Mouse (Mus musculus): Measurements from ENCODE around the gene Ovca2.
"Not testable (repeated sequence)": the region's sequence is repeated elsewhere in the genome, so short reads cannot be mapped to it uniquely, and the experiment has no call there.

Gene Ovca2

DNA sequence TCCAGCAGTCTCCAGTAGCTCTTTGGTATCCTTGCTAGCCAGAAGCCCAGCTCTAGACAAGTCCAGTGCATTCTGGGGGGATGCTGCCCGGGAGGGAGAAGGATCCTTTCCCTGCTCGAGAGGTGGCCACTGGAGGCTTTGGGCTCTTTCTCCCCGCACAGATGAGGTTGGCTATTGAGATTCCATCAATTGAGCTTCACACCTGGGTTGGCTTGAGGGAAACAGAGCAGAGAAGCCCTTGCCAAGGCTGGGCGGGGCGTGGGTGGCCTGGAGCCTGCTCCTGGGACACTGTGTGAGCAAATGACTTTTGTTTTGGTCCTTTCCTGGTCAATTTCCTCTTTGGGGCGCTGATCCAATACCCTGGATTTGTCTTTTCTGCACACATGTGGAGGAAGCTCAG, 17.5 kb upstream of the Ovca2 start:
- DNase-seq (ENCODE audit: inconsistent age in 2 of 2, low spot score in 1 of 2) = no peak

DNA sequence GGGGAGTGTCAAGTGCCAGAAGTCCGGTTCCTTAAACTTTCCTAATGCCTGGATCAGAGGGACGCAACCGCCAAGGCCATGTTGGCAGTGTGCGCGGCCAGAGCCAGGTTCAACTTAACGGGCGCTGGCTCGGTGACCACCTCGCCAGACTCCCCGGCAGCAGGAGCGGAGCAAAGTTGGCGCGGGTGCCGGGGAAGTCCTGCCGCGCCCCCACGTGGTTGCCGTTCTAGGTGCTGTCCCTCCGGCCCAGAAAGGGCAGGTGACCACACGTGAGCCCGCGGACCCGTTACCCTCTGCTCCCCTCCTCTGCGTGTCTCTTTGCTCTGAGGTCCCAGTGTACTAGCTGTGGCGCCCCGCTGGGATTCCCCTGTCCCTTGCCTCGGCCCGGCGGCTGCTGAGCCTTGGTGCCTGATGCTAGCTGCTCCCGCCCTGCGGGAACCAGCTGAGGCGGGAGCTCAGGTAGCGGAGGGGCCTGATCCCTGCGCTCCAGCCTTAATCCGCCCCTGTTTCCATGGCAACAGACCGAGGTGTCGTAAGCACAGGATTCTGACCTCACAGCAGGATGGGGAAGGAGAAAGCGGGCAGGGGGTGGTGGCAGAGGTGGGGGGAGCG, 16.3 kb upstream of the Ovca2 start:
- DNase-seq (ENCODE audit: inconsistent age in 2 of 2, low spot score in 1 of 2) = peak; percentile 72 to 84

DNA sequence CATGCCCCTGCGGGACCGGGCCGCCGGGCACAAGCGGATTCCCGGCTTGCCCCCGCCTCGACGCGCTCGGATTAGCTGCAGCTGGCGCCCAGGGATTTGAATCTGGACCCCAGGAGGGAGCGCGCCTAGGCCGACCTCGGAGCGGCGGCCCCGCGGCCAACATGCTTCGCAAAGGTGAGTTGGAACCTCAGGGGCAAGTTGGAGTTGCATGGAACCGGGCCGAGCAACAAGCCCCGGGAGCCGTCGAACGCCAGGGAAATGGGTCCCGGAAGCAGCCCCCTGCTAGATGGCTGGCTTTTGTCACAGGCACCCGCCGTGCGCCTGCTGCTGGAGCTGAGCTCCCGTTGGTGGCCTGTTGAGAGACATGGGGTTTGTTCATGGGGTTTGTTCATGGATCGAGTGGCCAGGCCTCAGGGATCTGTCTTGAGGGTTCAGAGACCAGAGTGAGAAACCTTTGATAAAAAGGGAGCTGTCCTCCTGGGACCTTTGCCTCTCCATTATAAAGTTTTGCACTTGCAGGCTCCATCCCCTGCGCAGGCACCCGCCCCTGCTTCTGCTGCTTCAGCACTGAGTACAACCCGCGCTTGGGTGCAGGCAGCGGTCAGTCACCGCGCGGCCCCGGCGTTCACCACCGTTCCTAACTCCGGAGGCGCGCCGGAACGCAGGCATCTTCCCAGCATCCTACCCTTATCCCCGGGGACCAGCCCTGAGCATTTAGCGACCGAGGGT, 15.7 kb upstream of the Ovca2 start:
- peak in 1 of 2 experiments; percentile 60 for DNase-seq (ENCODE audit: inconsistent age in 2 of 2, low spot score in 1 of 2)

- peak; percentile 91 to 96 for DNase-seq (ENCODE audit: inconsistent age in 2 of 2, low spot score in 1 of 2)
Observed at GRCm38 (mm10) chr11:75193256-75194071, 14.8 kb upstream of the Ovca2 start, which contains the start of gene Rtn4rl1. Rtn4rl1 (plus strand) TSS chr11:75193783.

- peak; percentile 91 to 95 for DNase-seq (ENCODE audit: inconsistent age in 2 of 2, low spot score in 1 of 2)
Observed at GRCm38 (mm10) chr11:75192336-75193214, 13.9 kb upstream of the Ovca2 start.

DNA sequence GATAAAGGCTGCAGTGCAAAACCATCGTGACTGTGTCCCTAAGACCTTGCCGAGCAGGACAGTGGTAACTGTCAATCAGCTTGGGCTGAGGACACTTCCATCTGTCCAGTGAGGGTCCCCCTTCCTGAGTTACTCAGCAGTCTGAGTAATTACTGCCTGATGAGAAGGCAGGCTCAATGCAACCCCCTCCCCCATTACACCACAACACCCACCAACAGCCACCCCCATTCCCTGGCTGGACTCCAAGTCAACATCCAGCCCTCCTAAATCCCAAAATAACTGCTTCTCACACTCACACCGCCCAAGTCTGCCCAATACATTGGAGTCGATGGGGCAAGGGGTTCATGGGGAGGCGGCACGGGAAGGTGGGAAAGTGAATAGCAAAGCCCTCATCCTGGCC, 13.2 kb upstream of the Ovca2 start:
- DNase-seq (ENCODE audit: inconsistent age in 2 of 2, low spot score in 1 of 2) = no peak

DNA sequence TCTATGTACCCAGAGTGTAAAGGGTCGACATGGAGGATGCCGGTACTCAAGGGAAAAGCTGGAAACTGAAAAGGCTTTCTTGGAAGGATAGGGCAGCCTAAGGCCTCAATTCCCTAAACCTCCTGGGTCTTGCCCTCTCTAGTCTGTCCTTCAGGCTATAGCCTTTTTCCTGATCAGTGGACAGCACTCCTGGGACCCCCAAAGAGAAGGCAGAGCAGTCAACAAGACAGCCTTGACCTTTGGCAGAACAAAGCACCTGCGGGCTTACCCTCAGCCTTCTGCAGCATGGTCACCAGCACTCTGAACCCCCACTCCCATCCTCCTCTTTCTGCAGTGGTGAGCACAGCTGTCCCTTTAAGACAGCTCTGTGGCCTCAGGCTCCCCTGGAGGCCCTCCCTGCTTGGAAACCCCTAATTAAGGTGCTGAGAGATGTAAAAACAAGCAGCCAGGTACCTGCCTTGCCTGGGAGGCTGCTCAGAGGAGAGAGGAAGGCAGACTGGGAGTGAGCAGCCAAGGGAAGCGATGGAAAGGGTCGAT, 12.3 kb upstream of the Ovca2 start, which contains the start of gene Dph1:
Dph1 (minus strand) TSS at position 337 of the 537 bp plus-strand sequence.
- peak in 1 of 2 experiments; percentile 52 for DNase-seq (ENCODE audit: inconsistent age in 2 of 2, low spot score in 1 of 2)

- DNase-seq (ENCODE audit: inconsistent age in 2 of 2, low spot score in 1 of 2) = peak; percentile 91 to 95
Observed at GRCm38 (mm10) chr11:75190371-75190724, 11.7 kb upstream of the Ovca2 start.

DNA sequence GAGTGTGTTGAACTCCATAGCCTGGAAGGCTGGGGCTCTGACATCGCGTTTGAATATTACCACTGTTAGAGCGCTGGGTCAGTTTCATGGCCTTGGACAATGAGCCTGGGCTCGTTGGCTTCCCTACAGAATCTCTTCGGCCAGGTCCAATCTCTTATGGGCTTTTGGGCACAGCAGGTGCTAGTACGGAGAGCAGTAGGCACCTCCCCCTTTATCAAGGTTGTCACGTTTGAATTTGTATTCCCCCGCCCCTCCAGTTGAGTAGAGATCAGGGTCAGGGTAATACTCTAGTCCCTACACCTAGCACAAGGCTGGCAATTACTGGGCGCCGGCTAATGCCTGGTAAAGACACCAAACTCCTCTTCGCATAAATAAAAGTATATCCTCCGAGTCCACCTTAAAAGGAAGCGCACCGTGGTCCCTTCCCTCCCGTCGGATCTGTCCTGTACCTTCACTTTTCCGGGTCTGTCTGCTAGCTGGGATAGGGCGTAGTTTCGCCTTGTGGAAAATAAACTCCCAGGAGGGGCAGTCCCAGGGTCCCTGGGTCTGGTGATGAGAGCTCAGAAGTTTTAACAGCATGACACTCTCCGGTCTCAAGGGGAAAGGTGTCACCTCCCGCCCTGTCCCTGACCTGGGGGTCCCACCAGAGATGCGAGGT, 11.2 kb upstream of the Ovca2 start:
- peak in 1 of 2 experiments; percentile 75 for DNase-seq (ENCODE audit: inconsistent age in 2 of 2, low spot score in 1 of 2)

DNA sequence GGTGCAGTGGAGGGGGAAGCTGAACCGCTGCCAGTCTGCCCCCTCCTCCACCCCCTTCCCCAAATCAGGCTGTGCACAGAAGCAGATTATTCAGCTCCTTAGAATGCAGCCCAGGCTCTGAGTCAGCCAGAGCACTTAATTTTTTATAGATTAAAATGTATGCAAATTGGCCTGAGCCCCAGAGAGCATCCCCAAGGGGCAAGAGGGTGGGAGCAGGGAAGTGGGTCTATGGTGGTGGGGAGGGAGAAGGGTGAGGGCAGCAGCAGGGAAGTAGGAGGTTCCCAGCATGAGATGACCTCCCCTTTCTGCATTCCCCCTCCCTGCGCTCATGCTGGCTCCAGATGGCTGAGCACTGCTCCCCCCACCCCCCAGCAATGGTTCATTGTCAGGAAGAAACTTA, 6.4 kb upstream of the Ovca2 start:
- DNase-seq (ENCODE audit: inconsistent age in 2 of 2, low spot score in 1 of 2) = no peak

DNA sequence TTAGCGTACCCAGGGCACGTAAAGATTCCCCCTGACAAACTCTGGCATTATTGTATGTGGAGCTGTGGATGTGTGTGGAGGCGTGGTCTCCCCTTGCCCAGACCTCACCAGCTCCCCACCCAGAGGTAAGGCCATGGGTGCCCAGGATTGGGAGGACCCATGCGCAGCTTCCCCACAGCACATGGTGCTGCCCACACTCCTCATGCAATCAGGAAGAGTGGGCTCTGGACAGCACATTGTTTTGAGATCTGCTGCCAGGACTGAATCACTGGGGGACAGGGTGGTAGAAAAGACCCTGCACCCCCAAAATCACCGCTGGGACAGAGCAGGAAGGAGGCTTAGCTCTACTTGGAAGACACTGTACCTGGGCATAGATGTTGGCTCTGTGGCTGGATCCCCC, 5.9 kb upstream of the Ovca2 start:
- peak in 1 of 2 experiments; percentile 8 for DNase-seq (ENCODE audit: inconsistent age in 2 of 2, low spot score in 1 of 2)

DNA sequence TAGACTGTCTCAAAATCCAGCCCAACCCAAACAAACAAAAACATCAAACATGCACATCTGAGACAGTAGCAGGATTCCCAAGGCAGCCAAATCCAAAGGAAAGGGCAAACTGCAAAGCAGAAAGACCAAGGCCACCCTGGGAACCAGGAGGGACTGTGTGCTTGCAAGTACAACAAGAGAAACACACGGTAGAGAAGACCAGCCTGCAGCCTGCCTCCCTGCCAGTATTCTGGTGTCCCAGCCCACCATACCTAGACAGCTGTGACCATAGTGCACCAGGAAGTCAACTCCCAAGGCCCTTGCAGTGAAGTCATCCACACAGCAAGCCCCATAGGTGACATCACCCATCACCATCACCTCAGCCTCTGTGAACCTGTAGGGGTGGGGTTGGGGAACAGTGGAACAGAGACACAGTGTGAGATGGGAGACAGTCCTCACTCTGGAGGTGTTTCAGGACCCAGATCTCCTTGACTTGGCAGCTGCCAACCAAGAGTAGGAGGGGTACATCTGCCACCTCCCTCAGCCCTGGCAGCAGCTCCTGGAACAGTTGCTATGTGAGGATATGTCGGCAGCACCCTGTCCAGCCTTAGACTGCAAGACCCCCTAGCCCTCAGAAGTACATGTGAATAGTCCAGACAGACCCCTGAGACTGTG, 5.4 kb upstream of the Ovca2 start:
- peak in 1 of 2 experiments; percentile 15 for DNase-seq (ENCODE audit: inconsistent age in 2 of 2, low spot score in 1 of 2)

DNA sequence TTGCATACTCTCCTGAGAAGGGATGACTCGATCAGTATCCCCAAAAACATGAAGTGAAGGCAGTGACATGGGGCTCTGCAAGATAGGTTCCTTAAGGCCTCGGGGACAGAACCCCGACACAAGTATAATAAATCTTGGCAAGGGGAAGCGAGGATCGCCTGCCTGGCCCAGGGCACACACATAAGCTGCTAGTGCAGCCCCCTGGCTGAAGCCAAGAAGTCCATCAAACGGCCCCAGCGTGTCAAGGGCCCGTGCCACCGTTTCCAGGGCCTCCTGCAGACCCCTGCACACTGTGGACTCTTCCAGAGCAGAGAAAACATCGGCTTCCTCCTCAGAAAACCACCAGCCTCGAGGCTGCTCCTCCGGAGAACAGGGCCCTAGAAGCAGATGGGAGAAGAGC, 624 bp downstream of the Ovca2 start:
- no peak for DNase-seq (ENCODE audit: inconsistent age in 2 of 2, low spot score in 1 of 2)

DNA sequence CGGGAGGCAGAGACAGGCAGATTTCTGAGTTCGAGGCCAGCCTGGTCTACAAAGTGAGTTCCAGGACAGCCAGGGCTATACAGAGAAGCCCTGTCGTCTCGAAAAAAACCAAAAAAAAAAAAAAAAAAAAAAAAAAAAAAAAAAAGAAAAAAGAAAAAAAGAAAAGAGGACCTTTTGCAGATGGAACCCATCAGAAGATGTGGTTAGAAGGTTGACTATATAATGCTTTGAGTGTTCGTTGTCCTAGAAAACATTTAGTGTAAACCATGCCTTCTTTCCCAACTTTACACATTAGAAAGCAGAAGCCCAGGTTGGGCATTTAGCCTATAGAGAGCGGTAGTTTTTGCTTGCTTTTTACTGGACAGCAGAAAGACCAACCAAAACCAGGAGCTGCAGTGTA, 4.1 kb downstream of the Ovca2 start:
- not testable (repeated sequence) for DNase-seq (ENCODE audit: inconsistent age in 2 of 2, low spot score in 1 of 2)

DNA sequence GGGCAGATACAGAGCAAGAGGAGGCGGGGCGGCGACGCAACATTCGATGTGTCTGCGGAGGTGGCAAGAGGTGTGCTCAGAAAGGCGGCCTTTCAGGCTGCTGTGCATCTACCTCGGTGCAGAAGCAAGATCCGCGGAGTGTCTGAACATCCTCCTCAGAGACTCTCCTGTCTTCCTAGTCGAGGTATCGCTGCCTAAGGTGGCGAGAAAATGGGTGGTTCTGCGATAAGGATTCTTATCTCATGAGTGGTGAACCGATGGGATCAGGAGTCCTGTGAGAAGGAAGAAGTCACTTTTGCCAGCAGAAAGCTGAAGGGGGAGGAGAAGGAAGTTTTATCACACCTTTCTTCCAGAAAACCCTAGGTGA, 4.9 kb downstream of the Ovca2 start:
- no peak for DNase-seq (ENCODE audit: inconsistent age in 2 of 2, low spot score in 1 of 2)

- DNase-seq (ENCODE audit: inconsistent age in 2 of 2, low spot score in 1 of 2) = peak; percentile 90 to 97
Observed at GRCm38 (mm10) chr11:75173095-75173798, 5.4 kb downstream of the Ovca2 start.

- peak; percentile 55 to 64 for DNase-seq (ENCODE audit: inconsistent age in 2 of 2, low spot score in 1 of 2)
Observed at GRCm38 (mm10) chr11:75172151-75173094, 6.2 kb downstream of the Ovca2 start.

All from adrenal gland, adult (tissue).